Mouse (Mus musculus): ENCODE measurements around the gene Apba2.

Gene Apba2

GRCm38 (mm10) chr7:64773465-64773864, 272.0 kb downstream of the Apba2 start:
- in situ Hi-C loops (cut with MboI; ENCODE audit: unreplicated experiment in 2 of 2): loop anchor here in 1 of 2 experiments (10.0 kb wide), 1 partner anchor 61 kb away; no protein-coding TSS in a partner anchor

- in situ Hi-C loops (cut with MboI; ENCODE audit: unreplicated experiment in 2 of 2): loop anchor here in 1 of 2 experiments (10.0 kb wide), 1 partner anchor 58 kb away; no protein-coding TSS in a partner anchor
Measured at GRCm38 (mm10) chr7:64776708-64777489, 275.4 kb downstream of the Apba2 start.

- in situ Hi-C loops (cut with MboI; ENCODE audit: unreplicated experiment in 2 of 2): loop anchor here in 1 of 2 experiments (10.0 kb wide), 1 partner anchor 55 kb away; no protein-coding TSS in a partner anchor
Measured at GRCm38 (mm10) chr7:64779501-64779900, 278.0 kb downstream of the Apba2 start.

- in situ Hi-C loops (cut with MboI; ENCODE audit: unreplicated experiment in 2 of 2): no loop called here
Measured at GRCm38 (mm10) chr7:64785040-64785439, 283.5 kb downstream of the Apba2 start.

GRCm38 (mm10) chr7:64791145-64791544, 289.6 kb downstream of the Apba2 start:
- in situ Hi-C loops (cut with MboI; ENCODE audit: unreplicated experiment in 2 of 2): no loop called here

- in situ Hi-C loops (cut with MboI; ENCODE audit: unreplicated experiment in 2 of 2): no loop called here
Measured at GRCm38 (mm10) chr7:64792031-64792430, 290.5 kb downstream of the Apba2 start.

- in situ Hi-C loops (cut with MboI; ENCODE audit: unreplicated experiment in 2 of 2): no loop called here
Measured at GRCm38 (mm10) chr7:64795554-64795953, 294.0 kb downstream of the Apba2 start.
